Mouse (Mus musculus): ENCODE measurements around the gene Adgrb2. TPM values are rescaled to one million over a fixed set of nuclear protein-coding genes. Genes with fewer than 3 reads are reported as not detected.

The Adgrb2 gene
- 2.2 TPM for polyA plus RNA-seq (2014; fragmentation: Illumina TruSeq; extraction: RNeasy Lipid Tissue Mini Kit (QIAGEN cat#74804); ENCODE audit: low read depth, low replicate concordance)

DNA sequence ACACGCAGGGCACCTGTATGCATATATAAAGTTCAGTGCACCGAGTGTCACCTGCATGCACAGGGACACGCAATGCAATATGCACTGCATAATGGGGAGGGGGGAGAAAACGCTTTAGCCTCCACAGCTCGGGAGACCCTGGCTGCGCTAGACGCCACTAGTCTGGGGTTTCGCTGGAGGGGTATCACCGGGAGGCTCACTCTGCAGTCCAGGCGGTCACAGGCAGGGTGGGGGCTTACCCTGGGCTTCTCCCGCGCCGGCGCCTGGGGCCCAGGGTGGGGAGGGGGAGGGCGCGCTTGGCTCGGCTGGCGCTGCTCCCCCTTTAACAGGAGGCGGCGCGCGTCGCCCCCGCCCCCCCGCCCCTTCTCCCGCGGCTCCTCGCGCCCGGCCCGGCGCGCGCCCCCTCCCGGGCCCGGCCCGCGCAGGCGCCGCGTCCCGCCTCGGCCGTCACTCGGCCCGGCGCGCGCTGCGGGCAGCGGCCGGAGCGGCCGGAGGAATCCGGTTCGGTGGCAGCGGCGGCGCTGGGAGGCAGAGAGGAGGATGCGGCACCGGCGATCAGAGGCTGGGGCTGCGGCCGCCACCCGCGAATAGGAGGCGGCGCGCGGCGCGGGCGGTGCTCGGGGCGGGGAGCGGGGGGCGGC lies at the start of gene Adgrb2:
Adgrb2 (plus strand) TSS at position 450 of the 641 bp plus-strand sequence.

DNA sequence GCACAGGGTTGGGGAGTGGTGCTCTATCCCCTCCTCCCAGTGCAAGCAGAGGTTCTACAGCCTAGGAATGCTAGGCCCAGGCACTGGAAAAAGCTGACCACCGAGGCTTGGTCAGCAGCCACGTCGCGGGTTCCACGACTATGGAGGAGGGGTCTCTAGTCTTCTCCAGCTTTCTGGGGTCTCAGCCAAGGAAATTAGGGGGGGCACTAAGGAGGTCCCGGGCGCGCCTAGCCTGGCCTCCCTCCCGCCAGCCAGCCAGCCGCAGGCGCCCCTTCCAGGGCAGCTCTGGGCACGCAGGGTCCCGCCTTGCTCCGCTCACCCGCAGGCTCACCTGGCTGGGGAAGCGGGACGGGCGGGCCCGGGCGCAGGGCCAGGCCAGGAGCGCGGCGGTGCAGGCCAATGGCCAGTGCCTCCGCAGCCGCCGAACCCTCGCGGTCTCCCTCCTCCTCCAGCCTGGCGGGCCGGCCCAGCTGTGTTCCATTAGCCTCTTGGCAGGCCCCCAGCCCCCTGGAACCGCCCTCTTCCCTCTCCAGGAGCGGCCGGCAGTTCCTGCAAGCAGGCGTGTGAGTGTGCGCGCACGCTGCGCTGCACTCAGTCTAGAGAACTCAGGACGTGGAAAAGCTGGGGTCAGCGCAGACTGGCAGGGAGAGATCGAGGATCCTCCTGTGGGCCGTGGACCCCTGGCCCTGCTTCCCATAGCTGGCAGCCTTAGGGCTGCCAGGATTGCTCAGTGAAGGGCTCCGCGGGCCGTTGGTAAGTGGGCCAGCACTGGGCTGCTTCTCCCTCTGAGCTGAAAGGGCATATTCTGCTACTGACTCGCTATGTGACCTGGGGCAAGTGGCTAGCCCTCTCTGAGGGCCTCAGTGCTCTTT lies 62.9 kb downstream of the Adgrb2 start, which contains the start of gene Col16a1:
Col16a1 (plus strand) TSS at position 510 of the 872 bp plus-strand sequence.

Other genes with a start within 250 kb of the Adgrb2 start
- 35.7 TPM for gene Khdrbs1, start 242.6 kb upstream of the Adgrb2 start, polyA plus RNA-seq (2014; fragmentation: Illumina TruSeq; extraction: RNeasy Lipid Tissue Mini Kit (QIAGEN cat#74804); ENCODE audit: low read depth, low replicate concordance)
- gene Ptp4a2, start 173.7 kb upstream of the Adgrb2 start, polyA plus RNA-seq (2014; fragmentation: Illumina TruSeq; extraction: RNeasy Lipid Tissue Mini Kit (QIAGEN cat#74804); ENCODE audit: low read depth, low replicate concordance): 235 TPM
- gene Spocd1, start 55.6 kb upstream of the Adgrb2 start, polyA plus RNA-seq (2014; fragmentation: Illumina TruSeq; extraction: RNeasy Lipid Tissue Mini Kit (QIAGEN cat#74804); ENCODE audit: low read depth, low replicate concordance): not detected
- gene Col16a1, start 63.0 kb downstream of the Adgrb2 start, polyA plus RNA-seq (2014; fragmentation: Illumina TruSeq; extraction: RNeasy Lipid Tissue Mini Kit (QIAGEN cat#74804); ENCODE audit: low read depth, low replicate concordance): 8.6 TPM
- gene Pef1, start 117.7 kb downstream of the Adgrb2 start, polyA plus RNA-seq (2014; fragmentation: Illumina TruSeq; extraction: RNeasy Lipid Tissue Mini Kit (QIAGEN cat#74804); ENCODE audit: low read depth, low replicate concordance): 43.6 TPM
- gene Hcrtr1, start 154.5 kb downstream of the Adgrb2 start, polyA plus RNA-seq (2014; fragmentation: Illumina TruSeq; extraction: RNeasy Lipid Tissue Mini Kit (QIAGEN cat#74804); ENCODE audit: low read depth, low replicate concordance): not detected
- gene Tinagl1, start 190.3 kb downstream of the Adgrb2 start, polyA plus RNA-seq (2014; fragmentation: Illumina TruSeq; extraction: RNeasy Lipid Tissue Mini Kit (QIAGEN cat#74804); ENCODE audit: low read depth, low replicate concordance): 58.4 TPM
- gene Gm853, start 237.5 kb downstream of the Adgrb2 start, polyA plus RNA-seq (2014; fragmentation: Illumina TruSeq; extraction: RNeasy Lipid Tissue Mini Kit (QIAGEN cat#74804); ENCODE audit: low read depth, low replicate concordance): not detected

Measured in heart, adult 10 weeks (tissue).